Mouse (Mus musculus) gastrocnemius, postnatal 4 days (tissue): ENCODE data around the gene Aplp2. TPM values are rescaled to one million over a fixed set of nuclear protein-coding genes. Genes with fewer than 3 reads are reported as not detected.

ENCODE experiments used
- DNase-seq, 2 experiments: peaks; one replicate each; pipeline ENCODE4 v3.0.0; 2021 to 2022; ENCODE audit warnings: low spot score in 2 of 2, mixed read lengths in 2 of 2
- total RNA-seq, 2 experiments: library from RNA; stranded (reverse); gene quantifications; 2 replicates each; pipeline ENCODE4 v1.2.3; 2021

The Aplp2 gene
- total RNA-seq, 2 experiments from 2014 or later: 138 to 143 TPM

GRCm38 (mm10) chr9:31235030-31235429, 23.4 kb upstream of the Aplp2 start:
- no peak for DNase-seq

- no peak for DNase-seq
Observed at GRCm38 (mm10) chr9:31226541-31226940, 14.9 kb upstream of the Aplp2 start.

- DNase-seq: no peak
Observed at GRCm38 (mm10) chr9:31225808-31226207, 14.2 kb upstream of the Aplp2 start.

- DNase-seq: no peak
Observed at GRCm38 (mm10) chr9:31223475-31223874, 11.9 kb upstream of the Aplp2 start.

- no peak for DNase-seq
Observed at GRCm38 (mm10) chr9:31221170-31221569, 9.6 kb upstream of the Aplp2 start.

GRCm38 (mm10) chr9:31217631-31218380, 6.2 kb upstream of the Aplp2 start:
- no peak for DNase-seq

- DNase-seq: no peak
Observed at GRCm38 (mm10) chr9:31212500-31213008, 939 bp upstream of the Aplp2 start.

- DNase-seq: peak; percentile 39 to 50
Observed at GRCm38 (mm10) chr9:31210749-31211689, 596 bp downstream of the Aplp2 start.

- DNase-seq: no peak
Observed at GRCm38 (mm10) chr9:31210163-31210562, 1.5 kb downstream of the Aplp2 start.

- no peak for DNase-seq
Observed at GRCm38 (mm10) chr9:31209502-31209901, 2.1 kb downstream of the Aplp2 start.

- no peak for DNase-seq
Observed at GRCm38 (mm10) chr9:31207732-31208131, 3.9 kb downstream of the Aplp2 start.

- no peak for DNase-seq
Observed at GRCm38 (mm10) chr9:31204722-31205121, 6.9 kb downstream of the Aplp2 start.

GRCm38 (mm10) chr9:31203571-31204210, 7.9 kb downstream of the Aplp2 start:
- no peak for DNase-seq

GRCm38 (mm10) chr9:31203068-31203467, 8.5 kb downstream of the Aplp2 start:
- no peak for DNase-seq

GRCm38 (mm10) chr9:31198614-31199013, 13.0 kb downstream of the Aplp2 start:
- no peak for DNase-seq

- DNase-seq: no peak
Observed at GRCm38 (mm10) chr9:31197782-31198181, 13.8 kb downstream of the Aplp2 start.

- no peak for DNase-seq
Observed at GRCm38 (mm10) chr9:31196742-31197141, 14.9 kb downstream of the Aplp2 start.

- no peak for DNase-seq
Observed at GRCm38 (mm10) chr9:31195573-31195972, 16.0 kb downstream of the Aplp2 start.

GRCm38 (mm10) chr9:31192378-31192777, 19.2 kb downstream of the Aplp2 start:
- no peak for DNase-seq

GRCm38 (mm10) chr9:31191543-31191942, 20.1 kb downstream of the Aplp2 start:
- DNase-seq: no peak

GRCm38 (mm10) chr9:31189194-31189593, 22.4 kb downstream of the Aplp2 start:
- no peak for DNase-seq
